Mouse (Mus musculus) adrenal gland, postnatal 4 days (tissue): ENCODE measurements around the gene Tmbim6. TPM values are rescaled to one million over a fixed set of nuclear protein-coding genes. Genes with fewer than 3 reads are reported as not detected.
A peak's percentile ranks its signal among the peaks of the same experiment; 100 is the strongest.

Source experiments
- DNase-seq, 2 experiments: peaks; one replicate each; pipeline ENCODE4 v3.0.0; 2021 to 2022; ENCODE audit warnings: low spot score in 2 of 2, mixed read lengths in 2 of 2
- long read RNA-seq, 2 experiments: library from polyadenylated mRNA; stranded (forward); transcript quantifications; one replicate each; pipeline ENCODE4 v2.0.0; 2021
- total RNA-seq, 2 experiments: library from RNA; stranded (reverse); gene quantifications; 2 replicates each; pipeline ENCODE4 v1.2.3; 2021

The Tmbim6 gene
- 100 to 1,000 TPM; 520 to 533 TPM for total RNA-seq
- long read RNA-seq, experiment 1, transcript Tmbim6-201 (10 exons, 2,452 nt), result major isoform, 608 of 704 reads
- long read RNA-seq, experiment 1, transcript Tmbim6-202 (10 exons, 944 nt), result minor isoform, 20 of 704 reads
- long read RNA-seq, experiment 1, partial matches to known transcripts, result 62 of 704 reads
- long read RNA-seq, experiment 1, other reads (novel, unspliced or antisense), result 7 of 704 reads
- long read RNA-seq, experiment 2, transcript Tmbim6-201 (10 exons, 2,452 nt), result major isoform, 546 of 669 reads
- long read RNA-seq, experiment 2, transcript Tmbim6-202 (10 exons, 944 nt), result minor isoform, 24 of 669 reads
- long read RNA-seq, experiment 2, partial matches to known transcripts, result 44 of 669 reads
- long read RNA-seq, experiment 2, other reads (novel, unspliced or antisense), result 51 of 669 reads

DNA sequence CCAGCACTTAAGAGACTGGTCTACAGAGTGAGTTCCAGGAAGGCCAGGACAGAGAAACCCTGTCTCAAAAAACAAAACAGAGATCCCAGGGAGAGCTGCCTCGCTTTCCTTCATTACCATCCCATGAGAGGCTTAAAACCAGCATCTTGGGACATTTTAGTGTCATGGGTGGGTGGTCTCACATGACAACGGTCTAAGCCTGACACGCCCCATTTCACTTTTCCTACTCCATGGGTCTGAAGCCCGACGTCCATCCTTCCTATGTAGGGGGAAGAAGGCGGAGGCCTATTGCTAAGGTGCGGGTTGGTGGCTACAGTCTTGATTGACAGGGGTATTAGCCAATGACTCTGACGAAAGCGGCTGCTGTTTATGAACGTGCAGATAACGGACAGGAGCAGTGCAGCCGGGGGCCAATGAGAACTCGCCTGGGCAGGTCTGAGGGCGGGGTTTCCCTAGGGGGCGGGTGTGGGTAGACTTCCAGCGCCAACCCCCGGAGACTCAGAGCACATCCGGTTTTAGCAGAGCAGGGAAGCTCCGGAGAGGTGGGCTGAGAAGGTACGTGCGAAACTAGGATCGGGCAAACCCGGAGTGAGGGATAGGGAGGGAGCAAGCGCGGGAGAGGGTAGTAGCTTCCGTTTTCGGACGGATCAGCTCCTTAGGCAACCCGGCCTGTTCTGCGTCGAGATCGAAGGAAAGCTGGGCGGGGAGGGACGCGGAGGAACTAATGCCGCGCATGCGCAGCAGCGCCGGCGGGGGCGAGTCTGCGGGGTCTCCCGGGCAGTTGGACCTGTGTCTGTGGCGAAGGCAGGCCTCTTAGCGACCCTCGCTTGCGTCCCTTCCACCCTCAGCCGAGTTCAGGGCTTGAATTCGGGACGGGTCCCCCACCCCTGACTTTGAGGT, at the start of gene Tmbim6:
Gene Tmbim6 (plus strand): TSS at position 397 of the 900 bp plus-strand sequence.
- DNase-seq, result peak; percentile 88 to 97

DNA sequence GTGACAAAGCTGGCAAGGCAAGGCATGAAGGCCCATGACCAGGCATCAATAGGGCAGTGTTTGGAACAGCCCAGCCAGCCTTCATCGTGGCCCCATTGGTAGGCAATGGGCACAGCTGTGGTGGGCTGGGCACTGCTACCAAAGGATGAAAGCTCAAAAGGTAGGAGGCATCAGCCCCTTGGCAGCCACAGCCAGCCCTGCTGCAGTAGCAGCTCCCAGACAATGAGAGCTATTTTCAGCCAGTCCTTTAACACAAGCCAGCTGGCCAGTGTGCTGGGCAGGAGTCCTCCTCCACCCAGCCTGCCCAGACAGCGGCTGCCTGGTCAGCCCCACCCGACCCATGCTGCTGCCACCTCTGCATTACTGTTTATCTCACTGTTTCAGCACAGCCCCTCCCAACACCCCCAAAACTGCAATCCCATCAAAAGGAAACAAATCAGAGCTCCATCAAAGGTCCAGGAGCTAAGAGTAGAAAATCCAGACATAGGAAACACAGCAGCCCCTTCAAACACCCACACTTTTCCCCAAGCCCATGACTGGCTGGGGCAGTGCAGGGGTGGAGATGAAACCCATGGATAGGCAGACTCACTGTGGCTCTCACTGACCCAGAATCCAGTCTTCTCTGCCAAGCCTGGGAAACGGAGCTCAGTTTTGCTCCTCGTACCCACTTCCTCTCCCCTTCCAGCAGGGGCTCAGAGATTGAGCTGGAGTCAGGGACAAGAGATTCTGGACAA, 49.1 kb upstream of the Tmbim6 start:
- no peak for DNase-seq

DNA sequence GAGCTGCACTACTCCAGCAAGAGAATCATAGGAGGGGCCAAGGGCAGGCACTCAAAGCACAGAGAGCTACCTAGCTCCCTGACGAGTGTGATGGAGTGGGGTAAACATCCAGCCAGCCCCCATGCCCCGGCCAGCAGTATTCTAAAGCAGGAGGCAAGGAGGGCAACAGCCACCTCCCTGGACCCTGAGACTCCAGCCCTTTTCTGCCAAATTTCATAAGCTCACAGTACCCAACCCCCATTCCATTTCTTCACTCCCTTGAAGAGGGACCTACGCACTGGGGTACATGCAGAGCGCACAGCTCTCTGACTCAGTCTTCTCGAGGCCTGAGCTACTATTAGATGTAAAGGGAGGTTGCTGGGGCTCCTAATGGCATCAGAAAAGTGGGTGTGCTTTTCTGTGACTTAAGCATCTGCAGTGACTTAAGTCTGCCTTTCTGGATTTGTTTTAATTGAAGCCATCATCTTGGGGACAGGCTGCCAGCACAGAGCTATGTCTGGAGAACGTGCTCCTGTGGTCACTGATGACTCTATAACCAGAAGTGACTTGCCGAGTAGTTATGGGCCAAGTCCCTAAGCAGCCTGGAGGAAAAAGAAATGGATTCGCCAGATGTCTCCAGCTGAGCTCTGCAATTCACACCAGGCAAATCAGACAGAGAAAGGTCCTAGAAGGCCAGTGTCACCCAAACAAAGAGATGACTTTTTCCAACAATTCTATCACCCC, 48.4 kb upstream of the Tmbim6 start:
- no peak for DNase-seq

DNA sequence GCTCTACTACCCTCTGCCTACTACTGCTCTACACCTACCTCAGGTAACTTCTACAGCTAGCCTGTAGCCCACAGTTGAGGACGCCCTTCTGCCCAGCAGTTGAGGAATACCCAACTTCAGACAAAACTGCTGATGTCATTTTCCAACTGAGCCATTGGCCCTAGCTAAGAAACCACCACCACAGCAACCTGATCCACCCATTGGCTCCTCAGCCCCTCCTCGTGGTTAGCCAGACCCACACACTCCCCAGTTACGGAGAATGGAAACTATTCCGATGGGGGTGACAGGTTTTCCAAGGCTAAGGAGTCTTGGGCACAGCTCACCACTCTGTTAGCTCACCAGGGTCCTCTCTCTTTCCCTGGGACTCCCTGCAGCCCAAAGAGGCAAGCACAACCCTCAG, 47.7 kb upstream of the Tmbim6 start:
- DNase-seq, result no peak

DNA sequence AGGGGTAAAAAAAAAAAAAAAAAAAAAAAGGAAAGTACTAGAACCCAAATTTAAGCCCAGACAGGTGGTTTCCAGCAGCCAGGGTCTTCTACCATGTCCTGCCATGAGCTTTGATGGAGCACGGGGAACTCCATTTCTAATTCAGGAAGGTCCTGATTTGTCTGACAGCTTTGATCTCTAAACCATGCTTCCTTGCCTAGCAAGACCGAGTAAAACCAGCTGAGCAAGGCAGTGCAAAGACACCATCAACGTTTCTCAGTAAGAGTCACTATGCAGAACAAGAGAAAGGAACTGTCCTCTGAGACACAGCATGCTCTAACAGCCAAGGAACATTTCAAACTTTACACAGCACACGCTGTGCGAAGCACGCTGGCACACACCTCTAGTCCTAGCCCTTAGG, 41.1 kb upstream of the Tmbim6 start:
- DNase-seq, result no peak

DNA sequence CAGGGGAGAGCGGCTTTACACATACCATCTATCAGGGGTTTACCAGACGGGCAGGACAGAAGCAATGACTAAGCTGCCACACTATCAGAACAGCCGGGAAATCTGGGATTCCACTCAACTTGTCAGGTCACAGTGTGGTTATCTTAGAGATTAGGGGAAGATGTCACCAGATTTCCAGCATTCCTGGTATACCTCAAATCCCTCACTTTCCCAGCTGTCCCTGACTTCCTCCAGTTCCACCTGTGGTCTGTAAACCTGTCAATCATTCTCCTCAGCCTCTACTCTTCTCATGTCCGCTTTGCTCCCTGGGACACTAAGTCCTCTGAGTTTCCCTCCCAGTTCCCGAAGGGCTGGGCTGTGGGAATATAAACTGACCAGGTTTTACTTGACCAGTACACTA, 40.4 kb upstream of the Tmbim6 start:
- DNase-seq, result no peak

DNA sequence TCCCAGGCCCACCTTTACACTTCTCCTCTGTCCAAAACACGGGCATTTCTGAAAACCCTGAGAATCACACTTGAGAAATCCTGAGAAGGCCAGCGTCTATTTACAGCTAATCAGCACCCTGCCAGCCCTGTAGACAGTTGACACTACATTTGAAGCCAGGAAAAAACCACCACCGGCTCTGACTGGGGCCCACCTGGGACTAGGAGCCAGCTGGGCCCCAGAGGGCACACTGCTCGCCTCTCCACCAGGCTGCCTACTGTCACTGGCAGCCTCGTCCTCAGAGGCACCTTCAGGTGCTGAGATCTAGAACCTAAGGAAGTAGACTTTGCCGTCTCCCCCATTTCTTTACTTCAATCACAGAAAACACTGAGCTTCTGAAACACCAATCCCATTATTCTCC, 37.0 kb upstream of the Tmbim6 start:
- DNase-seq, result no peak

DNA sequence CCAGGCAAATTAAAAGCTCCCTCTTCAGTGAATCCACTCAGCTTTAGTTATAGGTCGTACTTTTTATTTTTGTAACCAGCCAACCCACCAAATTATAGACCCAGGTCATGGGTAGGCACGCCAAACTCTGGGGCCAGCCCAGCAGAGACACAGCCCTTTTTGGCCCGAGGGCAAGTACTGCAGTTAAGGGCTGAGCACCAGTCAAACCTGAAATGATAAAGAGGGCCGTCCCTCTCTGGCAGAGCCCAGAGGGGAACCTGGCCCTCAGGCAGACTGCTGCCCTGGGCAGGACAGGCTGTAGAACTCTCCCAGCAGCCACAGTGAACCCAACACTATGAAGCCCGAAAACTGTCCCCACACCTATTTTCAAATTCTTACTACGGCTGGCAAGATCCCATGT, 36.2 kb upstream of the Tmbim6 start:
- DNase-seq, result no peak

DNA sequence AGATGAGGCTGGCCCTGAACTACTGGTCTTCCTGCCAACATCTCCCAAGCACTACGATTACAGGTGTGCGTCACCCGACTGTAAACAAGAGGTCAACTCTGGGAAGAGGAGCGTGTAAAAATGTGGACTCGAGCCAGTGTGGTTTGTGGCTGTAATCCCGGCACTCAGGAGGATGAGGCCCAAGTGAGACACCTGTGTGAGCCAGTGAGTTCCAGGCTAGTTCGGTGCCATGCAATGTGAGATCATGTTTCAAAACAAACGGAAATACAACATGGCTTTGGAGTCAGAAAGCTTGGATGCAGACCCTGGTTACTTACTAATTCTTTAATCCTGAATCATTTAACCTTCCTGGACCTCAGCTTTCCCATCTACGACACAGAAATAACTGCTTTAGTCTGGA, 33.7 kb upstream of the Tmbim6 start:
- no peak for DNase-seq

DNA sequence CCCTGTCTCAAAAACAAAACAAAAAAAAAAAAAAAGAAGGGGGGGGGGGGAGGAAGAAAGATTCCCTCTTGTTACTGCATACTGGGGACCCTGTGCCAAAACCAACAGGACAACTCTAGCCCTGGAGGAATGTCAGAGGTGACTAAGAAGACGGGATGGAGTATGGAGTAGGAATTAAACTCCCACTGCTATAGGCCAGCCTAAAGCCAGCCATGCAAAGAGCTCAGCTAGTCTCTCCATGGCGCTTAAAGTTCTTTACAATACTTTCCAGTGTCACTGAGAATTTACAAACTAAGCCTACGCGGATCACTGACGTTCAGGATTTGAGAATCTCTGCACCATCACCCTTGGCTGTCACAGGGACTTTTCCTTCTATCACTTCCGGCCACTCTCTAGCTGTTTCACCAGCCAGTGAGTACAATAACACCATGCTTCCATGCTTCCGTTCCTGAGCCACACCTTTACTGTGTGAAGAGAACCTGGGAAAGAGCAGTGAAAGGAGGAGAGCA, 28.6 kb upstream of the Tmbim6 start:
- no peak for DNase-seq

DNA sequence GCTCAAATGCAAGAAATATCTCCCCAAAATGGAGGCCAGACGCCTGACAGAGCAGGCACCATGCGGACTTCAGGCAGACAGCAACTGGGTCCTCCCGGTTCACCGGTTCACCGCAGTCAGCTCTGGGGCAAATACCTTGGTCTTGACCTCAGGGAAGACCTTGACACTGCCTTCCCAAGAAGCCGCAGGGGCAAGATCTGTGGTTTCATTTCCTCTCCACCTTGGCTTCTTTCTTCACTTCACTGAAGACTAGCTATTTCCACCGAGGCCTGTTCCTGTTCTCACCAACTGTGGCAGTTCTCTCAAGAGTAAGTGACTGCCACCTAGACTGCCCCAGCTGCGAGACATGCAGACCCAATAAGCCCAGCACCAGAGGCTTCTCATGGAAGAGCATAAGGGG, 27.8 kb upstream of the Tmbim6 start:
- DNase-seq, result no peak

DNA sequence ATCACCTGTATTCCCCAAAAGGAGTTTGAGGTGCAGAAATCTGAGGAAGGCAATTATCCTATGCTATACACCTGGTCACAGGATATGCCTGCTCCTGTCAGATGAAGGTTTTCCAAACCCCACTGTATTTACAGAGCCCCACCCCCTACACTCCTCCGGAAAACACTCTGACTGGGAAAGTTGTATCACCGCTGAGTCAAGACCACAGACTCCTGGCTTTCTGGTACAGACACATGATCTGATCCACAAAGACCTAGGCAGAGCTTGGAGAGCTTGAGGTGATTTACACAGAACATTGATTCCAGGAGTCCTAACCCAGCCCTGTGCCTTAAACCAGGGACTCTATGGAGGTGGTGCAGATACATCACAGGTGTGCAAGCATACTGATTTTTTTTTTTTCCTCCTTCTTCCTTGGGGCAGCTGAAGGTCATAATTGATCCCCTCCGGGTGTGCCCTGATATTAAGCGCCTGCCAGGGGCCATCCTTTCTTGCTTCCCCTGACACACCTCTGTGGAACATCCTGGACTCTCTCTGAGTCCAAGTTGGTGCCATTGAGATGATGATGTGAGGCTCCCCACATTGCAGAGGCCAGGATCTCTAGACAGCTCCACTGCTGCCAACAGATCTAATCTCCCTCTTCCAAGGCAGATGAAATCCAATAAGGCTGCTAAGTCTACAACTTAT, 24.0 kb upstream of the Tmbim6 start:
- no peak for DNase-seq

DNA sequence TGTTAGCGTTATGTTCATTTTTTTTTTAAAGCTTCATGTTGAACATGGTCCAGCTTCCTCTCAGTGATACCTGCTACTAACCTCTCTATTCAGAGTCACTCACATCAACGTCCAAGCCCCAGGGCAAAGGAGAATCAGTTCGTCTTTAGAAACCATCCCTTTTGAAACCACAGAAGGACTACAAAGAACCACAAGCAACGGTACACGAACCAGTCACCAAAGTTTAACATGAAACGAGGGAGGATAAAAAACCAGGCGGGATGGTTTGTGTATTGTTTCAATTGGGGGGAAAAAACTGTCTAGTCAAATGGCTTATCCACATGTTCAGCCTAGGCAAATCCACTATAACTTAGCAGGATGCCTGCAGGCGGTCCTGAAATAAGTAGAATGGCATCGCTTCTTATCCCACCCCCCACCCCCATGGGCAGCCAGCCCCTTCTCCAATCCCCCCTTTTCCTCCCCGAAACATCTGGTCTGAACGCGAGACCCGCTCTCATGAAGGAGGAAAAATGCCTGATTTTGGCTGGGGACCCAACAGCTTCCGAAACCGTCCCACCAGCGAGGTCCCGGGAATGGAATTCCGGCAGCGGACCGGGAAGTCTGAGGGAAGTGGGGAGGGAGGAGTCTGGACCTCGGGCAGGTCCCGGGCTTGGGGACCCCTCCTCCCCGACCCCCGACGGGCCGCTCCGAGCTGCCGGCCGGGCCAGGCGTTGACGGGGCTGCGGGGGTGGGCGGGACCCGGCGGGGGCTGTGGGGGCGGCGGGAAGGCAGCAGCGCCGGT, 23.1 kb upstream of the Tmbim6 start:
- DNase-seq, result no peak

DNA sequence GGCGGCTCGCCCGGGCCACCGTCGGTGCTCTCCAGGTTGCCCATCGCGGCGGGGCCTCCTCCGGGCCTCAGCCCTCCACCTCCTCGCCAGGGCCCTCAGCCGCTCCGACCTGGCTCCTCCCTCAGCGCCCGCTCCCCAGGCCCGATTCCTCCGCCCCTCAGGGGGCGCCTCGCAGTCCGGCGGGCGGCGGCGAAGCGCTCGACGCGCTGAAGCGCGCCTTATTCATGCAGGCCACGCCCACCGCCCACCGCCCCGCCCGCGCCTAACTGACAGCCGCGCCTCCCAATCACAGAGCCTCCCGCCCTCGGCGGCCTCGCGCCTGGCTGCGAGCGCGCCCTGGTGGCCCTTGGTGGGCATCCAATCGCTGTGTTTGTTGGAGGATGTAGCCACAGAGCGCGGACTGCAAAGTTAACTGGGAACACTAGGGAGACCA, 22.4 kb upstream of the Tmbim6 start, which contains the start of gene Fmnl3:
Gene Fmnl3 (minus strand): TSS at position 224 of the 433 bp plus-strand sequence.
- peak; percentile 97 to 98 for DNase-seq

DNA sequence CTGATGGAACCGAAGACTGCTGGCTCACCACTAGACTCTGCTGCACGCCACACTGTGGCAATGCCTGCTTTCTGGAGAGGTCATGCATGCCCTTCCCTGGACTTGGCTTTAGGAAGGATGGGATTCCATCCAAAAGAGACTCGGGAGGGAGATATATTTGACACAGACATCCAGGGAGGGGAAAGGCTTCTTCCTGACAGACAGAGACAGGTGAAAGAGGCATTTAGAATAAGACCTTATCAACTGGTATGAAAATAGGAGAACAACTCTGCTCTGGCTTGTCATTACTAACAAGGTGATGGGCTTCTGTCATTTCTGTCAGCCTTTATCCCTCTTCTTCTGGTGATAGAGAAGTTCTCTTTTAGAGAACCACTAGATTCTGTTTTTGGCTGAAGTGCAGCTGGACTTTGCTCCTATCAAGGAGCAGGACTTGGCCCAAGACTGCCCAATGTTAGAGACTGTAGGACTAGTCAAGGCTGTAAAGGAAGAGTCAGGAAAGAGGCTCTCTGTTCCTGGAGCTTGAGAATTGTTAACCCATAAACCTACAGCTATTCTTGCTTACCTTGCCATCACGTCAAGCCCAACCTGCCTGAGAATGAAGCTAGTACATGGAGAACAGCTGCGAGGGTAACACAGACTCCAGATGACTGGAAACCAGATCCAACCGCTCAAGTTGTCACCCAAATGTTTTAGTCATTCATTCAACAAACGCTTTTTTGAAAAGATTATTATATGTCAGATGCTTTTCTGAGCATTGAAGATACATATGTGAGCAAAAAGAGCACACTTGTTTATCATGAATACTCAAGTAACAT, 20.9 kb upstream of the Tmbim6 start:
- DNase-seq, result no peak

DNA sequence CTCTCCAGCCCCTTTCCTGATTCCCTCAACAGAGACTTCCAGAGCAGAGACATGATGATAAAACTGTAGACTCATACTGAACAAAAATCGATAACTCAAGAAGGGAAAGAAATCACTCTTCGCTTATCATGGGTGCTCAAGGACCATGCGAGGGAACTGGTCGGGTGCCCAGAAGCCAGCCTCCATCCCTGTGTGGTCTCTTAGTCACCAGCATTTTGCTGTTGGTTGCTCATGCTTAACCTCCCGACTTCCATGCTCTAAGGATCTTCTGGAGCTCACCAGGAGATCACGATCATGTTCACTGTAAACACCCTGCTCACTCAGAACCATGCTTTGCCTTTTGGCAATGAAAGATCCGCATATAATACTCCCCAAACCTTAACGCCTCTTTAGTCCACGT, 19.9 kb upstream of the Tmbim6 start:
- no peak for DNase-seq

DNA sequence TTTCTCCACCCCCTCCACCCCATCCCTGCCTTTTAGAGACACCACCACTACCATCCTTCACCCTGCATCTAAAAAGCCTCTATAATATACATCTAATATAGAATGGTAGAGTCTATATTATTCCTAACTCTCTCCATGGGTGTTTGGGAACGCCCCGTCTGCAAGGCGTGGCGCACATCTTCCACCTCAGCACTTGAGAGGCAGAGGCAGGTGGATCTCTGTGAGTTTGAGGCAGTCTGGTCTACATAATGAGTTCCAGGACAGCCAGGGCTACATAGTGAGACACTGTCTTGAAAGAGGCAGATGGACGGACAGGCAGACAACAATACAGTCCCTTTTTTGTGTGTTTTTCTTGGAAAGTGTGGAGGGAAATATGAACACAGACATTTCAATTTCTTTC, 17.6 kb upstream of the Tmbim6 start:
- DNase-seq, result no peak

DNA sequence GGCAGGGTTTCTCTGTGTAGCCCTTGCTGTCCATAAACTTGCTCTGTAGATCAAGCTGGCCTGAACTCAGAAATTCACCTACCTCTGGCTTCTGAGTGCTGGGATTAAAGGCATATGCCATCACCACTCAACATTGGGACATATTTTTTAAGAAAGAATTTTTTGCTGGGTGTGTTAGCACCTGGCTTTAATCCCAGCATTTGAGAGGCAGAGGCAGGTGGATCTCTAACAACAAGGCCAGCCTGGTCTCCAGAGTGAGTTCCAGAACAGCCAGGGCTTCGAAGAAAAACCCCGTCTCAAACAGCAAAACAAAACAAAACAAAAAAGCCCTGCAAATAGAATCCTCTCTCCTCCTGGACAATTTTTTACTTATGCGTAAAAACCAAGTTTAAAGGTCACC, 17.1 kb upstream of the Tmbim6 start:
- no peak for DNase-seq
